Mouse (Mus musculus): ENCODE measurements at regions not wholly inside any gene's neighbourhood (a gene's known extent, or its start where the extent isn't known, plus 50 kb on each side); places are given as distances from the start of the nearest gene placed in this dataset.

DNA sequence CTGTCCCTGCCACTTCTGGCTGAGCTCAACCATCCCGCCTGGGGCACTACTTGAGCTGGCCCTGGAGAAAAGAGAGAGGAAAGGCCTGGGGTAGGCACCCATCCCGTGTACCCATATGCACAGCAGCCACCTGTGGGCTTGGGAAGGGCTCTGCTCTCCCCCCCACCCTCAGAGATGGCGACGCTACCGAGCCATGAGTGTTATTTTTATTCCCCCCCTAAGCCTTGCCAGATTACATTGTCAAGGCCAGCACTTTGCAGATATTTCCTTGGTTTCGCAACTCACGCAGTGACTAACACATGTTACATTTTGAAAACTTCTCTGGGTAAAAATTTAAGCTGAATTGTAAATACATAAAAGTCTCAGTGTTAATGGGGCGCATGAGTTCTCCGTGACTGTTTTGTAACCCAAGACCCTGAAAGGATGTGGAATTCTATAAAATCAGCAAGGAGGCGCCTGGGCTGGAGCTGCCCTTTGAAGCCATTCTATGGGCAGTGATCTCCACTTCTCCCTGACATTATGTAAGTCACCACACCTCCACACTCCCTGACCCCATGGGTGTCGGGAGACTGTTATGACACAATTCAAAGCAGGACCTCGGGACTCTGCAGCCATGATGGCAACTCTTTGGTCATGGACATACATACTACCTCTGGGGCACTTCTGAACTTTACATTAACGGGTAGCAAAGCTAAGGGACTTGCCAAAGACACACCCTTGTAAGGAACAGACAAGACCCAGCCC is 75.4 kb upstream of the Dio3 start:
- ATAC-seq (replicated peaks; ENCODE audit: poor library complexity, severe bottlenecking) = 0 out of 2 replicates have a peak, but pooled peaks have one; percentile 30

GRCm38 (mm10) chr12:110204246-110204989 is 74.5 kb upstream of the Dio3 start:
- ATAC-seq (replicated peaks; ENCODE audit: poor library complexity, severe bottlenecking) = no peak

DNA sequence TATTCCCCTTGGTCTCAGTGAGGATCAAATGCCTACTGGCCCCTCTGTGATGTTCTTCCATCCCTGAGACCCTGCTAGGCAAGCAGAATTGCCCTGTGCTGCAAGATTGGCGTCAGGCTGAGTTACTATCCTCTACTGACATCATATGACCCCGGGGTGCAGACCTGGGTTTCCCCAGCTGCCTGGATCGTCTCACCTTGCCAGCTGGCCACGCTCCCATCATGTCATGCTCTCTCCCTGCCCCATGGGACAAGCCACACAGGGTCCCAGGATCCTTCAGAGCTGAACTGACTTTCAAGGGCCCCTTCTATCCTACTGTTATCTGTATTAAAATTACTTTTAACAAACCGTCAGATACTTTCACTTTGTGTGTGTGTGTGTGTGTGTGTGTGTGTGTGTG is 72.6 kb upstream of the Dio3 start:
- ATAC-seq (replicated peaks; ENCODE audit: poor library complexity, severe bottlenecking) = no peak

DNA sequence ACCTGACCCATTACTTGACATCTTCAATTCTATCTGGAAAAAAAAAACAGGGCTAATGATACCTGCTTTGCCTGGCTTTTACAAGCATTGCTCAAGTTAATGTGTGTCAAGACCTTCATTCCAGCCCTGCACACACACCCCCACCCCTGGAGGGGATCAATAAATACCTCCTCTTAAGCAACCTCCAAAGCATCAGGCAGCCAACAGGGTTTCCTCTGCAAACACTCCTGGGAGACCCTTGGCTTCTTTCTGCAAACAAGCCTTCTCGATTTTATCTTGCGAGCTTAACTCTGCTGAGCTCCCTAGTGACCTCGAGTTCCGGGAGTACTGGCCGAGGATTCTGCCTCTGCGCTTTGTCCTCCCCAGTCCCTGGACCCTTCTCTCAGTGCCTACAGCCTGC is 72.1 kb upstream of the Dio3 start:
- no peak for ATAC-seq (replicated peaks; ENCODE audit: poor library complexity, severe bottlenecking)

DNA sequence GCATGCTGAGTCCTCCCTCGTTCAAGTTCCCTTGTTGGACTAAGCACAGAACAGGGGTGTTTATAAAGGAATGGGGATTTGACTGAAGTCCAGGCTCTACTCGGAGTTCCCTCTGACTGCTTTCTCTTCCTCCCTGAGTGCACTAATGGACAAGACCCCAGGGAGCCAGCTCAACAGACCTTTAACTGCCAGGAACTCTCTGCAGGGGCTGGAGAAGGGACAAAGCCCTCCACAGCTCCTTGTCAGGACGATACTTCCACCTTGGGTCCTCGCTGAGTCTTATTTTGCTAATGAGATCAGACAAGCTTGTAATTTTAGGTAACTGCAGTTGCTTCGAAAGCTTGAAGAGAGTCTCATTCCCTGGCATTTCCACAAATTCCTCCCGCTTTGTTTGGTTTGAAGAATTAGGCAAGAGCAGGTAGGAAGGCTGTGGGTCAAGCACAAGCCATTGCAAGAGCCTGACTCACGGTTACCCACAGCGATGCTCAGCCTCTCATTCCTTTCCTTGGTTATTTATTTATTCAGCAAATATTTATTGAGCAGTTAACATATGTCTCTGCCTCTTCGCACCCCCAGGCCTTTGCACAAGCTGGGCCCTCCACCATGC is 71.5 kb upstream of the Dio3 start:
- no peak for ATAC-seq (replicated peaks; ENCODE audit: poor library complexity, severe bottlenecking)

DNA sequence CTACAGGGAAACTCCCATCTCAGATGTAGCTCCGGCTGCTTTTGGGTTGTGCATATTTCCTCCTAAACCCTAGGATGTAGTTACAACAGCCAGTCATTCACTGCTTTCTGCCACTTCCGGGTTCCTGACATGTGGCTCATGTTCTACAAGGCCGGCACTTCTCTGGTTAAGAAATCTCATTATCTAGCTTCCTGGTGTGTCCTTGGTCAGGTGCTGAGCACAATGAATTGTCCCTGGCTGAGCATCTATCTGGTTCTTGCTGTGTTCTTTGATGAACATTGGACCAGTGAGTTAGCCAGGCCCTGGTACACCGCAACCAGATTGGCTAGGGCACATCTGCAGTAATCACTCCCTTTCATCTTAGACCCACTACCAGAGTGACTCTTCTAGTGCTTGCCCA is 66.2 kb upstream of the Dio3 start:
- ATAC-seq (replicated peaks; ENCODE audit: poor library complexity, severe bottlenecking) = no peak

GRCm38 (mm10) chr12:110214833-110215232 is 64.0 kb upstream of the Dio3 start:
- peak; percentile 73 for ATAC-seq (replicated peaks; ENCODE audit: poor library complexity, severe bottlenecking)

DNA sequence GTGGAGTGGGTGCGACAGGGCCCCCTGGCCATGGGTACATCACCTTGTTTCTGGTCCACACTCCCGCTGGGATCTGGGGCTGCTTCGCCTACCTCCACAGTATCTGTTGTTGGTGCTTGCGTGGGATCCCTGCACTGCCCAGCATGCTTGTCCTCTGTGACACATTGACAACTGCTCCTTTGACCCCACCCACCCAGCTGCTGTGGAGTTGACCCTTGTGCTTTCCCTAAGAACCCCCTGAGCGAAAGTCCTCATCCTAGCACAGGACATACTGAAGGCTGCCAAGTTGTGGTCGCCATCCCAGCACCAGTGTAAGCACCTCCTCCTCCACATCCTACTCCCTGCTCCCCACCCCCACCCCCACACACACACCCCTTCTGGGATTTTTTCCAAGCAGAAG is 63.6 kb upstream of the Dio3 start:
- ATAC-seq (replicated peaks; ENCODE audit: poor library complexity, severe bottlenecking) = no peak

DNA sequence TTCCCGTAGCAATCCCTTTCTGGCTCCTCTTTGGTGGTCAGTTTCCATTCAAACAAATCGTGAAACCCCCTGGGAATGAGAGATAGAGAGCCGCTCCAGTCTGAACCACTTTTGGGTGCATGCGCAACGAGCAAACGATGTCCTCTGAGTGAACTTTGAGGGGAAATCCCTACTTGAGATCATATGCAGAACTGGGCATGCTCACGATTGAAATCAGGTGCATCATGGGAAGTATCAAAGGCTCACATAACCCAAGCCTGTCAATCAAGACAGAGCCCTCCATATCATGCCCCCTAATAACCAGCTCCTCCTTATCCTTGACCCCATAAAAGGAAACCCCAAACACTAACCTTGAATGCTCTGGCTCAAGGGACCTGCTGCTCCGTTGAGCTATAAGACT is 59.1 kb upstream of the Dio3 start:
- ATAC-seq (replicated peaks; ENCODE audit: poor library complexity, severe bottlenecking) = no peak

- ATAC-seq (replicated peaks; ENCODE audit: poor library complexity, severe bottlenecking) = no peak
Observed at GRCm38 (mm10) chr12:110220516-110220915, 58.4 kb upstream of the Dio3 start.

- ATAC-seq (replicated peaks; ENCODE audit: poor library complexity, severe bottlenecking) = no peak
Observed at GRCm38 (mm10) chr12:110221184-110221583, 57.7 kb upstream of the Dio3 start.

GRCm38 (mm10) chr12:110221679-110222078 is 57.2 kb upstream of the Dio3 start:
- ATAC-seq (replicated peaks; ENCODE audit: poor library complexity, severe bottlenecking) = no peak

GRCm38 (mm10) chr12:110224250-110224649 is 54.6 kb upstream of the Dio3 start:
- no peak for ATAC-seq (replicated peaks; ENCODE audit: poor library complexity, severe bottlenecking)

DNA sequence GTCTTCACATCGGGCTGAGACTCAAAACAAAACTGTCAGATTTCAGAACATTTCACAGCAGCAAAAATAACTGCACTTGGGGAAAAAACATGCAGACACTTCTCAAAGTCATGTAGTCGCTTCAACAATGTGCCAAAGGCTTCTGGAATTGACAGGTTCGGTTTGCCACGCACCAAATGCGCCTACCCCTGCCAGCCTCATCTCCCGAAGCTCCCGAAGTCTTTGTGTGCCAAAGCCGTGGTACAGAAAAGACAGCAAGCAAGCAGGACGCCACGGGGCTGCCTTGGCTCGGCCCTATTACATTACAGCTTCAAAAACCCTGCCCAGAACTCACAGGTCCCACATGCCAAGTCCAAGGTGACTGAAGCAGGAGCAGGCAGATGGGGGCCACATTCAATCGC is 50.9 kb upstream of the Dio3 start:
- no peak for ATAC-seq (replicated peaks; ENCODE audit: poor library complexity, severe bottlenecking)

Measured in granulocyte monocyte progenitor cell, adult 5-6 weeks (primary cell).